Mouse (Mus musculus) megakaryocyte-erythroid progenitor cell, adult 5 weeks (primary cell): Measurements from ENCODE around the gene Gtf2a2. TPM values are rescaled to one million over a fixed set of nuclear protein-coding genes. Genes with fewer than 3 reads are reported as not detected.

Source experiments
- polyA plus RNA-seq: library from polyadenylated mRNA; stranded (reverse); fragments of >175 nt; gene quantifications from 2 replicates; pipeline ENCODE4 v1.2.3, GENCODE M21; 2012

Gene Gtf2a2
- polyA plus RNA-seq, result 50.2 and 51.1 TPM in 2 replicates

DNA sequence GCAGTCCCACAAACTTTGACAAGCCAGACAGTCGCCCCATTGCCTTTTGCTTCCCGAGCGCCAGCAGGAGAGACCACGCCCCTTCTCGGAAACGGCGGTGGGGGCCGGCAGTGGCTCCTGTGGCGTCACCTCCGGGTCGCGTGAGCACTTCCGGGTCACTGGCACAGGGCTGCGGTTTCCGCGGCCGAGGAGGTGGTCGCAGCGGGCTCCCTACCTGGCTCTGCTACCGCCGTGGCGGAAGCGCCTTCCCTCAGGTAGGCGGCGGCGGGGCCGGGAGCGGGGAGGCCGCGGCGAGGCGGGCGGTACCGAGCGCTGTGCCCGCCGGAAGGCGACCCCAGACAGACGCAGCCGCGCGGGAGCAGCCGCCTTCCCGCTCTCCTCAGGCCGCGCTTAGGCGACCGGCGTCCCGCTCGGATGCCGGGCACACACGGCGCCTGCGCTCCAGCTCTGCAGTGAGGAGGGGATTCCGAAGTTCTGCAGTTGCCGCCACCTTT, at the start of gene Gtf2a2:
Gene Gtf2a2, plus strand, starts transcription at position 143 of the 494 bp plus-strand sequence.

GRCm38 (mm10) chr9:69989303-69990121, 22.8 kb upstream of the Gtf2a2 start, which contains the start of gene Bnip2:
TSS of gene Bnip2 (plus strand) at chr9:69989466.

DNA sequence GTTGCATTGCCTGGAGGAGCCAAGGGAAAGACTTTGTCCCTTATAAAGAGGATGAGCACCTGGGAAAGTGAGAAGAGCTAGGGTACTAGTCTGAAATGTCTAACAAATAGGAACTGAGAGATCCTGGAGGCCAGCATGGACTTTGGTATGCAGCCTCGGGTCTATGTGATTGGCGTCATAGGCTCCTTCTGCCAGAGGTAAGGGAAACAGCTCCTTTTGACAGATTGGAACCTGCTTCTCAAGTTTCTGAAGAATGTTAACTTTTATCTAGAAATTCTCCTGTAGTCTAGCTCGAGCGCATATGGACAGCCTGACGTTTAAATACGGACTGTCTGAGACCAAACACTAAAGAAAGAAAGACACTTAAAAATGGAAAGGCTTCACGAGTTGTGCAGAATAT, 25.6 kb downstream of the Gtf2a2 start, which contains the start of gene Gcnt3:
Gene Gcnt3, minus strand, starts transcription at position 101 of the 400 bp plus-strand sequence.

Other genes with a start within 250 kb of the Gtf2a2 start
- 50.5 and 58.7 TPM in 2 replicates for gene Bnip2, start 23.1 kb upstream of the Gtf2a2 start, polyA plus RNA-seq
- gene Gcnt3, start 25.5 kb downstream of the Gtf2a2 start, polyA plus RNA-seq, result not detected in 2 replicates
- gene Fam81a, start 130.0 kb downstream of the Gtf2a2 start, polyA plus RNA-seq, result 0.01 TPM in 1 of 2 replicates, not detected in the other
- 0.78 and 0.92 TPM in 2 replicates for gene Myo1e, start 194.8 kb downstream of the Gtf2a2 start, polyA plus RNA-seq